Mouse (Mus musculus): ENCODE data around the gene Slc25a12. TPM values are rescaled to one million over a fixed set of nuclear protein-coding genes. Genes with fewer than 3 reads are reported as not detected.

Gene Slc25a12
- polyA plus RNA-seq, 1 experiment from 2014 or later, result 46.4 TPM

DNA sequence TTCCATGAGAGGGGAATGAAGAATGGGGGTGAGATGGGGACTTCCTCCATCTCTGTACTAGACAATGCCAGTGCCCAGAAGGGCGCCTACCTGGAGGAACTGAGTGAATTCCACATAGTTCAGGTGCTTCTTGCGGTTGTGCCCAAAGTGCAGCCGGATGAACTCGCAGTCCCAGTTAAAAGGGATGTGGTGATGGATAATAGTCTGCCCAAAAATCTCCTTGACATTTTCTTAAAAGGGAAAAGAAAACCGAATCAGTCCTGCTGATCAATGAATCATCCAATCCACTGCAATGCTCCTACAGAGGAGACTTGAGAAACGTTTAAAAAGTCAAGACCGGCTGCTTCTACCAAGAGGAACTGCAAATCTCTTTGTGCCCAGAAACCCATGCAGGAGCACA is 43.7 kb downstream of the Slc25a12 start:
- no peak for ATAC-seq (ENCODE audit: low FRiP score, low read depth)
- WGBS, result 89% methylated on average over 7 of the region's 7 CpGs
- no peaks in the 10 kb centered on the region for H3K4me1 ChIP-seq
- no peak overlapping the region for H3K27ac ChIP-seq
- H3K9ac ChIP-seq, result no peak overlapping the region
- H3K4me2 ChIP-seq (replicated peaks), result no peak overlapping the region
- H3K9me3 ChIP-seq, result no peaks in the 10 kb centered on the region
- H3K36me3 ChIP-seq, result peaks cover 7% of the 10 kb centered on the region
- H3K27me3 ChIP-seq (replicated peaks), result no peaks in the 10 kb centered on the region
- H3K4me3 ChIP-seq, result no peak overlapping the region

DNA sequence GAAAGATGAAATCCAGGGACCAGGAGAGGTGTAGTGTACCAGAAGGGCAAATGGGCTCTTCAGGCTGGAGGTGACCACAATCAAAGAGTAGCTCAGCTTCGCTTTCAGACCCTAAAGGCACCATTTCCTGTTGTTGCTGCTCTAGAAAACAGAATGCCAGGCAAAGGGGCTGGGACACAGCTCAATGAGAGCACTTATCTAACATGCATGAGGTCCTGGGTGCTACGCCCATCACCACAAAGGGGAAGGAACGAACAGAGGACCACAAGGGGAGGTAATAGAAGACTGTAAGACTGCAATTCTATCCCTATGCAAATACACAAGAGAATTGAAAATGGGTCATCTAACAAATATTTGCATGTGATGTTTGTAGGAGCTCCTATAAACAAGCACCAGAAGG is 46.1 kb downstream of the Slc25a12 start:
- H3K9me3 ChIP-seq, result no peaks in the 10 kb centered on the region
- WGBS, result 76% methylated on average over 3 of the region's 3 CpGs

GRCm38 (mm10) chr2:71316116-71316789 is 51.3 kb downstream of the Slc25a12 start:
- Histone ChIP-seq H3K36me3 (peaks cover 16% of the 10 kb centered on the region), H3K27ac (no peak overlapping the region), H3K4me1 (peaks cover 12% of the 10 kb centered on the region; the same call in 1 of the 2 replicates), H3K9me3 (no peaks in the 10 kb centered on the region), H3K27me3 (replicated peaks) (no peaks in the 10 kb centered on the region), H3K4me3 (no peak overlapping the region), H3K4me2 (replicated peaks) (no peak overlapping the region), H3K9ac (no peak overlapping the region)
- 96% methylated on average over 3 of the region's 3 CpGs for WGBS
- no peak for ATAC-seq (ENCODE audit: low FRiP score, low read depth)

More for the DNA sequence above, 46.1 kb downstream of the Slc25a12 start:
- no peak overlapping the region for H3K4me2 ChIP-seq (replicated peaks)
- H3K27ac ChIP-seq, result no peak overlapping the region
- H3K4me3 ChIP-seq, result no peak overlapping the region
- peaks cover 15% of the 10 kb centered on the region for H3K36me3 ChIP-seq
- ATAC-seq (ENCODE audit: low FRiP score, low read depth), result no peak
- H3K4me1 ChIP-seq, result no peaks in the 10 kb centered on the region
- no peak overlapping the region for H3K9ac ChIP-seq
- H3K27me3 ChIP-seq (replicated peaks), result no peaks in the 10 kb centered on the region

DNA sequence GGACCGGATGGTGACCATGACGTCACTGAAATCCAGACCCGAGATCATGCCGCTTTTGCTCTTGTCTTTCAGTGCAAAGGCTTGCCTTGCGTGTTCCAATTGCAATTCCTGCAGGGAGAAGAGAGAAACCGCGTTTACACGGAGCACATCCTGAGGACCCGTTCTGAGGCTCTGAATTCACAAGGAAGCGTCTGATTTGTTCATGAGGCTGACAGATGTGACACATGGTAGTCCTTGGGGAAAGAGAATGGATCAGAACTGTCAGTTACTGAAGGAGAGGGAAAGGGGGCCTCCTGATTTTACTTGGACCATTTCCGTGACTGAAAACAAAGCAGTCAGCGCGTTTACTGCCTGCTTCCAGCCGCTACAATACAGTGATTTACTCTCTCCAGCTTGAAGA is 52.5 kb downstream of the Slc25a12 start:
- Histone ChIP-seq H3K4me3 (no peak overlapping the region), H3K4me1 (peaks cover 12% of the 10 kb centered on the region; the same call in 1 of the 2 replicates), H3K27ac (no peak overlapping the region), H3K36me3 (peaks cover 22% of the 10 kb centered on the region; the same call in 1 of the 2 replicates), H3K9ac (0 out of 2 replicates have a peak overlapping the region, but pooled peaks have one; percentile 19), H3K27me3 (replicated peaks) (no peaks in the 10 kb centered on the region), H3K4me2 (replicated peaks) (peak overlapping the region; percentile 48), H3K9me3 (no peaks in the 10 kb centered on the region)
- WGBS, result 18% methylated on average over 14 of the region's 14 CpGs
- ATAC-seq (ENCODE audit: low FRiP score, low read depth), result no peak

DNA sequence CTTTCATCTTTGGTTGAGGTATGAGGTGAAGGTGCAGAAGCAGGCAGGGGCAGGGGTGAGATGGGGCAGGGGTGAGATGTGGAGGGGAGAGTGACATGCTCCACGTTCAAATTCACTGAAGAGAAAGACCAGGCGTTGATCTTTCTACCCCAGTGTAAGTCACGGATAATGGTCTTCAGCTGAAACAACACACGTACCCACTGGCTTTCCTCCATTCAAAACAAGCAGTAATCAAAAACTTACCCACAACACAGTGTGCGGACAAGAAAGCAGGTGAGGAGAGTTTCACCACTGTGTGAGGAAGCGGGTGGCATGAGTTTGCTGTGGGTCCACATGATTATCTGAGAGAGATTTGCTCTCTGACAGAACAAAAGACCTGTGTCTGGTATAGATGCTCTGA is 53.5 kb downstream of the Slc25a12 start:
- no peak overlapping the region for H3K27ac ChIP-seq
- peaks cover 12% of the 10 kb centered on the region; the same call in 1 of the 2 replicates for H3K4me1 ChIP-seq
- no peak overlapping the region for H3K4me3 ChIP-seq
- H3K36me3 ChIP-seq, result peaks cover 22% of the 10 kb centered on the region; the same call in 1 of the 2 replicates
- no peaks in the 10 kb centered on the region for H3K9me3 ChIP-seq
- H3K27me3 ChIP-seq (replicated peaks), result no peaks in the 10 kb centered on the region
- no peak overlapping the region for H3K9ac ChIP-seq
- WGBS, result 77% methylated on average over 6 of the region's 6 CpGs
- ATAC-seq (ENCODE audit: low FRiP score, low read depth), result no peak
- no peak overlapping the region for H3K4me2 ChIP-seq (replicated peaks)

- 78% methylated on average over 10 of the region's 10 CpGs for WGBS
- H3K36me3 ChIP-seq, result peaks cover 14% of the 10 kb centered on the region; the same call in 1 of the 2 replicates
- H3K4me1 ChIP-seq, result peaks cover 12% of the 10 kb centered on the region; the same call in 1 of the 2 replicates
- no peak overlapping the region for H3K9ac ChIP-seq
- no peaks in the 10 kb centered on the region for H3K27me3 ChIP-seq (replicated peaks)
- no peaks in the 10 kb centered on the region for H3K9me3 ChIP-seq
- no peak overlapping the region for H3K4me3 ChIP-seq
- no peak overlapping the region for H3K4me2 ChIP-seq (replicated peaks)
- ATAC-seq (ENCODE audit: low FRiP score, low read depth), result no peak
- H3K27ac ChIP-seq, result no peak overlapping the region
Observed at GRCm38 (mm10) chr2:71312067-71312466, 55.5 kb downstream of the Slc25a12 start.

DNA sequence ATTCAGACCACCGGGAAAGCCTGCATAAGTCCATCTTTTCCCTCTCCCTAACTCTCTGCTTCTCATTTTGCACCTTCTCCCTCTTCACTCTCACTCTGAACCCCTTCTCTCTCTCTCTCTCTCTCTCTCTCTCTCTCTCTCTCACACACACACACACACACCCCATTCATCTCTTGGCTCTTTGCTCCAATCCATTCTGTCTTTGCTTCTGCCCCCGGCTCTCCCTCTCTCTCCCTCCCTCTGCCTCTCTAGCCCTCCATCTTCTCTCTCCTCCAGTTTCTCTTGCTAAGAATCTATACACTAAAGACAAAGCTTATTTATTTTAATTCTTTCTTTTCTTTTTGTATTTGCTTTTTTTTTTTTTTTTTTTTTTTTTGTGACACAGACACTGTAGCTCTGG is 57.8 kb downstream of the Slc25a12 start:
- Histone ChIP-seq H3K9ac (no peak overlapping the region), H3K4me3 (no peak overlapping the region), H3K4me2 (replicated peaks) (no peak overlapping the region), H3K9me3 (no peaks in the 10 kb centered on the region), H3K27me3 (replicated peaks) (no peaks in the 10 kb centered on the region), H3K27ac (no peak overlapping the region), H3K4me1 (peaks cover 2% of the 10 kb centered on the region; the same call in 1 of the 2 replicates), H3K36me3 (peaks cover 17% of the 10 kb centered on the region)
- WGBS, result 41% methylated on average over 2 of the region's 2 CpGs
- ATAC-seq (ENCODE audit: low FRiP score, low read depth), result no peak

DNA sequence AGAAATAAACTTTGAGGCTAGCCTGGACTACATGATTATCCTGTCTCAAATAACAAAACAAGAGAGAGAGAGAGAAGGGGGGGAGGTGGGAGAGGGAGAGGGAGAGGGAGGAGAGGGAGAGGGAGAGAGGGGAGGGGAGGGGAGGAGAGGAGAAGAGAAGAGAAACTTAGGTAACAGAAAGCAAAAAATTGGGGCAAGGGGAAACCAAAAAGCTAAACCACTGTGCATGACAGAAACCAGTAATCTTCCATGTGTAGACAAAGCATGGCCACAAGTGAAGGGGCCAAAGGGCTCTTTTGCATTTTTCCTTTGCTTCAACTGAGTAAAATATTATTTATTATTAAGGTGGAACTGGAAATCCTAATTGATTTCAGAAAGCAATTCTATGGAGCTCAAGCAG is 61.2 kb downstream of the Slc25a12 start:
- peaks cover 12% of the 10 kb centered on the region for H3K36me3 ChIP-seq
- H3K4me2 ChIP-seq (replicated peaks), result no peak overlapping the region
- no peaks in the 10 kb centered on the region for H3K27me3 ChIP-seq (replicated peaks)
- H3K9me3 ChIP-seq, result no peaks in the 10 kb centered on the region
- H3K27ac ChIP-seq, result no peak overlapping the region
- ATAC-seq (ENCODE audit: low FRiP score, low read depth), result no peak
- H3K4me1 ChIP-seq, result no peaks in the 10 kb centered on the region
- H3K4me3 ChIP-seq, result no peak overlapping the region
- H3K9ac ChIP-seq, result no peak overlapping the region

- no peaks in the 10 kb centered on the region for H3K4me1 ChIP-seq
- no peaks in the 10 kb centered on the region for H3K9me3 ChIP-seq
- H3K4me3 ChIP-seq, result no peak overlapping the region
- ATAC-seq (ENCODE audit: low FRiP score, low read depth), result no peak
- H3K27ac ChIP-seq, result no peak overlapping the region
- peaks cover 3% of the 10 kb centered on the region; the same call in 1 of the 2 replicates for H3K36me3 ChIP-seq
- no peak overlapping the region for H3K9ac ChIP-seq
- H3K27me3 ChIP-seq (replicated peaks), result no peaks in the 10 kb centered on the region
- no peak overlapping the region for H3K4me2 ChIP-seq (replicated peaks)
- 54% methylated on average over 3 of the region's 3 CpGs for WGBS
Observed at GRCm38 (mm10) chr2:71304821-71305220, 62.7 kb downstream of the Slc25a12 start.

- H3K4me3 ChIP-seq, result no peak overlapping the region
- no peaks in the 10 kb centered on the region for H3K27me3 ChIP-seq (replicated peaks)
- H3K36me3 ChIP-seq, result peaks cover 5% of the 10 kb centered on the region; the same call in 1 of the 2 replicates
- H3K9ac ChIP-seq, result no peak overlapping the region
- no peak overlapping the region for H3K27ac ChIP-seq
- no peak for ATAC-seq (ENCODE audit: low FRiP score, low read depth)
- H3K9me3 ChIP-seq, result no peaks in the 10 kb centered on the region
- H3K4me1 ChIP-seq, result no peaks in the 10 kb centered on the region
- H3K4me2 ChIP-seq (replicated peaks), result no peak overlapping the region
Observed at GRCm38 (mm10) chr2:71303221-71303620, 64.3 kb downstream of the Slc25a12 start.

DNA sequence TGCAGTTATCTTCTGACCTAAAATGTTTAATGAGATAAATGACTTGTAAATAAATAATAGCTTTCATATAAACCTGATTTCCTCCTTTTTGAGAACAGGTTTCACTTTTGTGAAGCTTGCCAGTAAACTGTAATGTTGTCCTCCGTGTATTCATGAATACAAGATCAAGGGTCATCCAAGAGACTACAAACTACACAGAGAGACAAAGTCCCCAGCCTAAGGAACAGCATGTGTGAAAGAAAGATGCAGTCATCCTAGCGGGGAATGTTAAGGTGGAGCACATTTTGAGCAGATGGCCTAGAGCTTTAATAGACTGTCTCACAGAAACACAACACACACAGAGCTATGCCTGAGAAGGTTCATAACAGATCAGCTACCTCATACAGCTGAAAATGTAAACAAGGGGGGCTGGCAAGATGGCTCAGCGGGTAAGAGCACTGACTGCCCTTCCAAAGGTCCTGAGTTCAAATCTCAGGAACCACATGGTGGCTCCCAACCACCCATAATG is 65.3 kb downstream of the Slc25a12 start:
- Histone ChIP-seq H3K27ac (no peak overlapping the region), H3K9me3 (no peaks in the 10 kb centered on the region), H3K36me3 (peaks cover 8% of the 10 kb centered on the region; the same call in 1 of the 2 replicates), H3K27me3 (replicated peaks) (no peaks in the 10 kb centered on the region), H3K9ac (no peak overlapping the region), H3K4me3 (no peak overlapping the region), H3K4me1 (no peaks in the 10 kb centered on the region), H3K4me2 (replicated peaks) (no peak overlapping the region)
- ATAC-seq (ENCODE audit: low FRiP score, low read depth), result no peak
- WGBS, result 77% methylated on average over 3 of the region's 3 CpGs

DNA sequence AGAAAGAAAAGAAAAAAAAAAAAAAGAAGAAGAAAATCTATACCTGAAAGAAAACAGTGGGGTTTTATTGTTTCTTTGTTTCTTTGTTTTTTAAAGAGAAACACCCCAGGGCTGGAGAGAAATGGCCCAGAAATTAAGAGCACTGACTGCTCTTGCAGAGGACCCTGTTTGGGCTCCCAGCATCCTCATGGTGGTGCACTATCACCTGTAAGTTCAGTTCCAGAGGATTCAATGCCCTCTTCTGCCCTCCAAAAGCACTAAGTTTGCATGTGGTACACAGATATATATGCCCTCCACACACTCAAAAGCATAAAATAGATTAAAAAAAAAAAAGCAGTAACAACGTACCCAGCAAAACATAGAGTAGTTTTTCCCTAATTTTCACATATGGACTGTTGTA is 68.8 kb downstream of the Slc25a12 start:
- no peak overlapping the region for H3K9ac ChIP-seq
- no peak overlapping the region for H3K4me2 ChIP-seq (replicated peaks)
- 100% methylated on average over 1 of the region's 1 CpGs for WGBS

GRCm38 (mm10) chr2:71297501-71297900 is 70.0 kb downstream of the Slc25a12 start:
- Histone ChIP-seq H3K9ac (no peak overlapping the region), H3K36me3 (peaks cover 5% of the 10 kb centered on the region; the same call in 1 of the 2 replicates), H3K9me3 (no peaks in the 10 kb centered on the region), H3K27ac (no peak overlapping the region), H3K4me2 (replicated peaks) (no peak overlapping the region), H3K4me3 (no peak overlapping the region), H3K4me1 (no peaks in the 10 kb centered on the region), H3K27me3 (replicated peaks) (no peaks in the 10 kb centered on the region)
- ATAC-seq (ENCODE audit: low FRiP score, low read depth), result no peak
- 78% methylated on average over 1 of the region's 1 CpGs for whole genome bisulfite sequencing

More for the DNA sequence above, 68.8 kb downstream of the Slc25a12 start:
- ATAC-seq (ENCODE audit: low FRiP score, low read depth), result no peak
- H3K9me3 ChIP-seq, result no peaks in the 10 kb centered on the region
- H3K27ac ChIP-seq, result no peak overlapping the region
- no peak overlapping the region for H3K4me3 ChIP-seq
- 0 out of 2 replicates have a peak, but pooled peaks cover 5% of the 10 kb centered on the region for H3K36me3 ChIP-seq
- H3K4me1 ChIP-seq, result no peaks in the 10 kb centered on the region
- H3K27me3 ChIP-seq (replicated peaks), result no peaks in the 10 kb centered on the region

Measured in neural tube, embryonic 12.5 days (tissue).